Mouse (Mus musculus) kidney, embryonic 16.5 days (tissue): ENCODE measurements around the gene Pdzd7. TPM values are rescaled to one million over a fixed set of nuclear protein-coding genes. Genes with fewer than 3 reads are reported as not detected.

ENCODE experiments used
- polyA plus RNA-seq: library from polyadenylated mRNA; unstranded; fragments of >200 nt; fragmentation: Nextera tagmentation; extraction: Ambion mirVana; gene quantifications from 2 replicates; pipeline ENCODE4 v1.2.1, GENCODE M21; 2015

The Pdzd7 gene
- polyA plus RNA-seq, 1 experiment from 2014 or later: 0.89 TPM

Other genes starting within 250 kb of the Pdzd7 start
- gene Slf2, start 114.6 kb downstream of the Pdzd7 start, polyA plus RNA-seq: 38.7 and 46.0 TPM in 2 replicates
- 6.5 and 7.0 TPM in 2 replicates for gene Sema4g, start 56.6 kb downstream of the Pdzd7 start, polyA plus RNA-seq
- gene Twnk, start 40.1 kb downstream of the Pdzd7 start, polyA plus RNA-seq: 28.4 and 31.5 TPM in 2 replicates
- gene Mrpl43, start 39.3 kb downstream of the Pdzd7 start, polyA plus RNA-seq: 69.5 and 72.8 TPM in 2 replicates
- gene Lzts2, start 31.3 kb downstream of the Pdzd7 start, polyA plus RNA-seq: 57.5 and 59.2 TPM in 2 replicates
- 25.6 and 27.4 TPM in 2 replicates for gene Sfxn3, start 1.8 kb upstream of the Pdzd7 start, polyA plus RNA-seq
- gene Kazald1, start 29.5 kb upstream of the Pdzd7 start, polyA plus RNA-seq: 14.6 and 18.4 TPM in 2 replicates
- gene Tlx1, start 105.0 kb upstream of the Pdzd7 start, polyA plus RNA-seq: not detected in 2 replicates
- not detected in 2 replicates for gene Lbx1, start 190.1 kb upstream of the Pdzd7 start, polyA plus RNA-seq